Mouse (Mus musculus) embryonic facial prominence, embryonic 15.5 days (tissue): ENCODE data around the gene Resp18. TPM values are rescaled to one million over a fixed set of nuclear protein-coding genes. Genes with fewer than 3 reads are reported as not detected.

Experiments
- ATAC-seq: fragments of 200-750 bp; cut with Nextera tagmentation; 2 replicates; pipeline ENCODE4 v1.8.0; 2017; ENCODE audit warnings: low read depth, moderate TSS enrichment; ENCODE audit not compliant: insufficient number of reproducible peaks, low FRiP score, low TSS enrichment
- H3K27ac ChIP-seq: fragments of 300-500 bp; sonication (generic); replicated peaks from 2 replicates; pipeline ENCODE4 v1.5.1; 2015; ENCODE audit warnings: mild to moderate bottlenecking, inconsistent platforms
- H3K27me3 ChIP-seq: fragments of 300-500 bp; sonication (generic); 2 replicates; pipeline ENCODE4 v1.6.1; 2015; ENCODE audit warnings: inconsistent platforms
- H3K36me3 ChIP-seq: fragments of 300-500 bp; sonication (generic); 2 replicates; pipeline ENCODE4 v1.6.1; 2015; ENCODE audit warnings: mild to moderate bottlenecking, inconsistent platforms
- H3K4me1 ChIP-seq: fragments of 300-500 bp; sonication (generic); 2 replicates; pipeline ENCODE4 v1.6.1; 2015; ENCODE audit warnings: inconsistent platforms
- H3K4me2 ChIP-seq: fragments of 300-500 bp; sonication (generic); replicated peaks from 2 replicates; pipeline ENCODE4 v1.6.1; 2015; ENCODE audit warnings: mild to moderate bottlenecking, inconsistent platforms
- H3K4me3 ChIP-seq: fragments of 300-500 bp; sonication (generic); replicated peaks from 2 replicates; pipeline ENCODE4 v1.5.1; 2015; ENCODE audit warnings: mild to moderate bottlenecking, inconsistent platforms
- H3K9ac ChIP-seq: fragments of 300-500 bp; sonication (generic); 2 replicates; pipeline ENCODE4 v1.6.1; 2015; ENCODE audit warnings: inconsistent platforms
- H3K9me3 ChIP-seq: fragments of 300-500 bp; sonication (generic); replicated peaks from 2 replicates; pipeline ENCODE4 v1.6.1; 2016; ENCODE audit warnings: inconsistent platforms
- WGBS: fragments of 180-500 bp; shearing (Covaris S2); methylation state at CpG from one replicate; pipeline ENCODE4 v1.1.7; 2015; 5-methylcytosine and 5-hydroxymethylcytosine counted together
- polyA plus RNA-seq: library from polyadenylated mRNA; unstranded; fragments of >200 nt; fragmentation: Nextera tagmentation; extraction: Ambion mirVana; gene quantifications from 2 replicates; pipeline ENCODE4 v1.2.1, GENCODE M21; 2015

Gene Resp18
- 0.39 and 0.68 TPM in 2 replicates for polyA plus RNA-seq

- H3K9me3 ChIP-seq = no peaks in the 10 kb centered on the region
- 3% methylated on average over 13 of the region's 13 CpGs for WGBS
- H3K27ac ChIP-seq = no peak within 1 kb of the TSS
- H3K4me2 ChIP-seq = no peak within 1 kb of the TSS
- H3K9ac ChIP-seq = no peak within 1 kb of the TSS
- ATAC-seq = no peak
- H3K36me3 ChIP-seq = no peaks in the 10 kb centered on the region
- no peak within 1 kb of the TSS for H3K4me3 ChIP-seq
- H3K4me1 ChIP-seq = no peaks in the 10 kb centered on the region
- peaks cover 22% of the 10 kb centered on the region for H3K27me3 ChIP-seq
These were observed at the start of gene Resp18 for GRCm38 (mm10) chr1:75278228-75278627. TSS of gene Resp18 (minus strand) at chr1:75278415.

- H3K27me3 ChIP-seq = no peaks in the 10 kb centered on the region
- no peak overlapping the region for H3K4me2 ChIP-seq
- H3K4me3 ChIP-seq = no peak overlapping the region
- no peak overlapping the region for H3K27ac ChIP-seq
- no peaks in the 10 kb centered on the region for H3K36me3 ChIP-seq
- no peak for ATAC-seq
- H3K9ac ChIP-seq = no peak overlapping the region
- H3K9me3 ChIP-seq = peaks cover 4% of the 10 kb centered on the region
- no peaks in the 10 kb centered on the region for H3K4me1 ChIP-seq
These were observed 49.2 kb upstream of the Resp18 start for GRCm38 (mm10) chr1:75327461-75327860.

- no peak overlapping the region for H3K27ac ChIP-seq
- no peak for ATAC-seq
- 89% methylated on average over 10 of the region's 10 CpGs for WGBS
- no peak overlapping the region for H3K4me3 ChIP-seq
- H3K9ac ChIP-seq = no peak overlapping the region
- H3K27me3 ChIP-seq = no peaks in the 10 kb centered on the region
- no peaks in the 10 kb centered on the region for H3K9me3 ChIP-seq
- no peak overlapping the region for H3K4me2 ChIP-seq
- H3K36me3 ChIP-seq = peaks cover 13% of the 10 kb centered on the region
- peaks cover 14% of the 10 kb centered on the region; the same call in 1 of the 2 replicates for H3K4me1 ChIP-seq
These were observed 41.0 kb upstream of the Resp18 start for GRCm38 (mm10) chr1:75319166-75319565.

- Histone ChIP-seq H3K4me3 (no peak overlapping the region), H3K27ac (no peak overlapping the region), H3K27me3 (no peaks in the 10 kb centered on the region), H3K9ac (no peak overlapping the region), H3K36me3 (peaks cover 17% of the 10 kb centered on the region), H3K9me3 (no peaks in the 10 kb centered on the region), H3K4me2 (no peak overlapping the region), H3K4me1 (peaks cover 14% of the 10 kb centered on the region; the same call in 1 of the 2 replicates)
- 85% methylated on average over 4 of the region's 4 CpGs for WGBS
- no peak for ATAC-seq
These were observed 40.5 kb upstream of the Resp18 start for GRCm38 (mm10) chr1:75318736-75319135.

DNA sequence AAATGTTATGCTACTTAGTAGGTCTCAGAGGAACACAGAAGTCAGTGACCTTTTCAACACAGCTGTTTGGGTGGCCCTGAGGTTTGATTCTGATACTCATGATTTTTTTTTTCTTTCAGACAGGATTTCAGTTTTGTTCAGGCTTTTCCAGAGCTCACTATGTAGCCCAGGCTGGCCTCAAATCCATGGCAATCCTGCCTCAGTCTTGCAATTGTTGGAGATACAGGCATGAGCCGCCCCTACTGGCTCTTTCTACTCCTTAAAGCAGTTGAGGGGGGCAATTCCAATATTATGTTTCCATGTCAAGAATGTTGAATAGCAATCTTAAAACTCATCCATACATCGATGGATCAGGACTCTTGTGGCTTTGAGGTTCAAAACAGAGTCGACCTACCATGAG lies 40.1 kb upstream of the Resp18 start:
- Histone ChIP-seq H3K4me3 (peak overlapping the region; percentile 85), H3K27ac (peak overlapping the region; percentile 68)

GRCm38 (mm10) chr1:75317241-75318201 lies 39.3 kb upstream of the Resp18 start, which contains the start of gene Dnpep:
TSS of gene Dnpep (minus strand) at chr1:75317990.
- peak; percentile 97 for ATAC-seq
- WGBS = under 1% methylated on average over 92 of the region's 92 CpGs

More for the DNA sequence above, 40.1 kb upstream of the Resp18 start:
- Histone ChIP-seq H3K4me1 (peaks cover 14% of the 10 kb centered on the region; the same call in 1 of the 2 replicates), H3K9ac (0 out of 2 replicates have a peak overlapping the region, but pooled peaks have one; percentile 19), H3K4me2 (peak overlapping the region; percentile 55), H3K27me3 (no peaks in the 10 kb centered on the region), H3K36me3 (peaks cover 21% of the 10 kb centered on the region), H3K9me3 (no peaks in the 10 kb centered on the region)
- ATAC-seq = no peak
- 58% methylated on average over 3 of the region's 3 CpGs for WGBS

GRCm38 (mm10) chr1:75316861-75317240 lies 38.6 kb upstream of the Resp18 start:
- H3K4me2 ChIP-seq = peak overlapping the region; percentile 55
- ATAC-seq = peak; percentile 26
- under 1% methylated on average over 20 of the region's 20 CpGs for WGBS

More at GRCm38 (mm10) chr1:75317241-75318201, 39.3 kb upstream of the Resp18 start, which contains the start of gene Dnpep:
- H3K27me3 ChIP-seq = no peaks in the 10 kb centered on the region
- H3K27ac ChIP-seq = peak within 1 kb of the TSS; percentile 95
- peak within 1 kb of the TSS; percentile 85 for H3K4me3 ChIP-seq
- H3K9me3 ChIP-seq = no peaks in the 10 kb centered on the region
- peaks cover 29% of the 10 kb centered on the region for H3K36me3 ChIP-seq
- peaks cover 14% of the 10 kb centered on the region; the same call in 1 of the 2 replicates for H3K4me1 ChIP-seq
- peak within 1 kb of the TSS; percentile 55 for H3K4me2 ChIP-seq
- peak within 1 kb of the TSS; percentile 68 for H3K9ac ChIP-seq

GRCm38 (mm10) chr1:75315456-75316365 lies 37.5 kb upstream of the Resp18 start:
- Histone ChIP-seq H3K27me3 (no peaks in the 10 kb centered on the region), H3K4me3 (peak overlapping the region; percentile 85), H3K4me2 (peak overlapping the region; percentile 55), H3K4me1 (peaks cover 14% of the 10 kb centered on the region; the same call in 1 of the 2 replicates), H3K9ac (no peak overlapping the region), H3K9me3 (no peaks in the 10 kb centered on the region), H3K36me3 (peaks cover 47% of the 10 kb centered on the region), H3K27ac (no peak overlapping the region)
- 85% methylated on average over 29 of the region's 29 CpGs for WGBS
- ATAC-seq = no peak

More at GRCm38 (mm10) chr1:75316861-75317240, 38.6 kb upstream of the Resp18 start:
- peaks cover 35% of the 10 kb centered on the region for H3K36me3 ChIP-seq
- H3K9ac ChIP-seq = peak overlapping the region; percentile 68
- peak overlapping the region; percentile 95 for H3K27ac ChIP-seq
- no peaks in the 10 kb centered on the region for H3K27me3 ChIP-seq
- H3K4me3 ChIP-seq = peak overlapping the region; percentile 85
- H3K4me1 ChIP-seq = peaks cover 14% of the 10 kb centered on the region; the same call in 1 of the 2 replicates
- H3K9me3 ChIP-seq = no peaks in the 10 kb centered on the region

DNA sequence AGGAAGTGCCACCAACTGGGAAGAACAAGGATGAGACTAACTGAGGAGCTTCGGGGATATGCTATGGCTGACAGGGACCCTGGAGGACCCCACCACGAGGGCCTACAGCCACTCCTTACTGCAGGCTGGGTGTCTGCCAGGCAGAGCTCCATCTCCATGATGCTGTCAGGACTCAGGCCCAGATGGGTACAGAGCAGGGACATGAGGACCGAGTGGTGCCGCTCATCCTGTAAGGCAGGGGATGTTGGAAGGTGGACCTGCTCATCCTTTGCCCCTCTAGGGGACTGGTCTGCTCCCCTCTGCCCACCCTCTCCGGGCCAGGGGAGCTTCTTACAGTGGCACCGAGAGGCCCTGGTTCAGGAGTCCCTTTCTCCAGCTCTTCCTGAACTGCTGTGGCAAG lies 36.8 kb upstream of the Resp18 start:
- Histone ChIP-seq H3K4me1 (peaks cover 14% of the 10 kb centered on the region; the same call in 1 of the 2 replicates), H3K9me3 (no peaks in the 10 kb centered on the region), H3K27me3 (no peaks in the 10 kb centered on the region), H3K4me3 (no peak overlapping the region), H3K36me3 (peaks cover 54% of the 10 kb centered on the region), H3K27ac (no peak overlapping the region), H3K9ac (no peak overlapping the region), H3K4me2 (no peak overlapping the region)
- no peak for ATAC-seq
- 91% methylated on average over 6 of the region's 6 CpGs for WGBS

DNA sequence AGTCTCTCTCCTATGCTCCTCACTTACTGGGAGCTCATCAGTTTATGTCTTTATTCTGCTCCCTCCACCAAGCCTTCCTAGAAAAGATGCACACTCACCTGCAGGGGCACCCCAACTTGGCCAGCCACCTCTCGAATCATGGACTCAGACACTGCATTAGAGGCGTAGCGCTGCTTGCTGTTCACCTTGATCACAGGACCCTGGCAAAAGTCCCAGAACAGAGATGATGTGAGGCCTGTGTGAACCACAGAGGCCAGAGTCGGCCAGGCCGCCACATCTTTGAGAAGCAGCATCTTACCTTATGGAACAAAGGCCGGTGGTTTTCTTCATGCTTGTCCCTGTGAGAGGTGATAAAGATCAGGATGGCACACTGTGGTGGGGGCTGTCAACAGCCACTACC lies 33.5 kb upstream of the Resp18 start:
- no peak overlapping the region for H3K9ac ChIP-seq
- no peak overlapping the region for H3K27ac ChIP-seq
- H3K27me3 ChIP-seq = no peaks in the 10 kb centered on the region
- 93% methylated on average over 6 of the region's 6 CpGs for WGBS
- peaks cover 81% of the 10 kb centered on the region for H3K36me3 ChIP-seq
- no peaks in the 10 kb centered on the region for H3K9me3 ChIP-seq
- no peak overlapping the region for H3K4me3 ChIP-seq
- ATAC-seq = no peak
- no peak overlapping the region for H3K4me2 ChIP-seq
- H3K4me1 ChIP-seq = peaks cover 9% of the 10 kb centered on the region; the same call in 1 of the 2 replicates
